Mouse (Mus musculus): ENCODE data around the gene Hspbap1.

Gene Hspbap1

DNA sequence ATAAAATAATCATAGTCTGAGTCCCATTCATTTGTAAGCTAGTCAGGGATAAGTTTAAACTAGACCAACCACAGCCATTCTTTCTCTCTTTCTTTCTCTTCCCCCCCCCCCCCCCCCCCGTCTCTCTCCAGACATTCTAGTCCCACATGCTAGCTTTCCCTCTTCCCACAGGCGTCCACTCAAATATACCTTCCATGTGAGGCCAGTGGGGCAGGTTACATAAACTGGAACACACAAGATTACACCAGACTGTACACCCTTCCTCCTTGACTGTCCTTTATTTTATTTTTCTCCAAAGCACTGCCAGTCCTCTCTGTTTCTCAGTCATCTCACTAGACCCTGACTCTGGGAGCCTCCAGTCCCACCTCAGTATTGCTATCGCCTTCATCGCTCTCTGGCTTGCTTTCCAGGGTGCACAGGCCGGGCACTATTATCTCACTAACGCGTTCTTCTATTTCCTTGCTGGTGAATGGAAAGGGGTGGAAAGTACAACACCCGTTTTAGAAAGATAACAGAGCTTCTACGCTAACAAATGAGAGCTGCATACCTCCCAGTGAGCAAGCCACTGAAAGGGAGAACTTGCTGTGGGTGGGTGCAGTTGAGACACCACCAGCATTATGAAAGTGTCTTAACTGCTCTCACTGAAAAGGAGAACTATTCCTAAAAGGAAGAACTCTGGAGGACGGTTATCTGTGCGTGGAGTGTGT lies 6.4 kb upstream of the Hspbap1 start:
- no peak for DNase-seq (ENCODE audit: low spot score)

DNA sequence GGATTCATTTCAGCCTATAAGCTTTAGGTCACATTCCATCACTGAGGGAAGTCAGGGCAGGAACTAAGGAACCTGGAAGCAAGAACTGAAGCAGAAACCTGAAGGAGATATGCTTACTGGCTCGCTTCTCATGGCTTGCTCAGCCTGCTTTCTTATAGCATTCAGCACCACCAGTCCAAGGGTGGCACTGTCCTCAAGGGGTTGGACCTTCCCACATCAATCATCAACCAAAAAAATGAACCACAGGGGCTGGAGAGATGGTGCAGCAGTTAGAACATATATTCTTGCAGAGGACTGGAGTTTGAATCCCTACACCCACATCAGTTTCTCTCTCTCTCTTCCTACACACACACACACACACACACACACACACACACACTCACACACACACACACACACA lies 5.2 kb upstream of the Hspbap1 start:
- no peak for DNase-seq (ENCODE audit: low spot score)

GRCm38 (mm10) chr16:35765449-35765848 lies 4.7 kb upstream of the Hspbap1 start:
- DNase-seq (ENCODE audit: low spot score): no peak

DNA sequence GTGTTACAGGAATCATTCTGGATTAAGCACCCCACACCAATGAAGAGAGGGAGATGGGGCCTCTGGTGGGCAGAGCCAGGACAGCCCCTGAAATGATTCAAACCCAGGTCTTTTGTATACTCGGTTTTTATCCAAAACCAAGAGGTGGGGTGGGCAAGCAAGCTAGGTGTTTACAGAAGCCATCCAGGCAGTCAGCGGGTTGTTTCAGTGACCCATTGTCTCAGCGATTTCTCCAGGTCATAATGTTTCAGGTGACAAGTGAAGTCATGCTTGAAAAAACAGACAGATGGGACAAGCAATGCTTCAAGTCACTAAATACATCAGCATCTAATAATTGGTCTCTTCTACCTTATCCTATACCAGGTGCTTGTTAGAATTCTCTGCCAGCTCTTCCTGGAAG lies 3.8 kb upstream of the Hspbap1 start:
- no peak for DNase-seq (ENCODE audit: low spot score)

- no peak for DNase-seq (ENCODE audit: low spot score)
These were observed 1.7 kb upstream of the Hspbap1 start for GRCm38 (mm10) chr16:35768469-35768784.

- peak; percentile 67 for DNase-seq (ENCODE audit: low spot score)
These were observed 1.2 kb upstream of the Hspbap1 start, which contains the start of gene Dirc2 for GRCm38 (mm10) chr16:35768785-35769642. Gene Dirc2 (minus strand): TSS chr16:35769356.

DNA sequence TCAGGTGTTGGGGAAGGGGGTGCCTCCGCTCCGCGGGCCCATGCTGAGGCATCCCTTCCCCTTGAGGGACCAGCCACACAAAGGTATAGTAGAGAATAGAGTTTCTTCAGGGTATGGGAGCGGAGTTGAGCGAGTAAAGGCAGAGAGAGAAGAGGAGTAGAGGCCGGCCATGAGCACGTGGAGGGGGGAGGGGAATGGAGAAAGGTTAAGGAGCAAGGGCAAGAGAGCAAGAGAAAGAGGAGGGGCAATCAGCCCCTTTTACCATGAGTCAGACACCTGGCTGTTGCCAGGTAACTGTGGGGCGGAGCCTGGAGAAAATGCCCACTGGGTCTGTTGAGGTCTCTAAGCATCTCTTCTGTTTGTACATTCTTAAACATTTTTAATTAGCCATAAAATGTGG lies 966 bp downstream of the Hspbap1 start:
- no peak for DNase-seq (ENCODE audit: low spot score)

DNA sequence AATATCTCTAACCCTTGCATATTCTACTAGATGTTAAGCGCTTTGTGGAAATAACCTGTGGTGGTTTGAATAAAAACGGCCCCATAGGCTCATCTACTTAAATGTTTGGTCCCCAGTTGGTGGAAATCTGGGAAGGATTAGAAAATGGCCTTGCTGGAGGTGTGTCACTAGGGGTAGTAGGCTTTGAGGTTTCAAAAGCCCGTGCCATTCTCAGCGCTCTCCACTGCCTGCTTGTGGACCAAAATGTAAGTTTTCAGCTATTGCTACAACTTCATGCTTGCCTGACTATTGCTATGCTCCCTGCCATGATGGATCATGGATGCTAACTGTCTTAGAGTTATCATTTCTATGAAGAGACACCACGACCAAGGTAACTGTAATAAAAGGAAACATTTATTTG lies 1.4 kb downstream of the Hspbap1 start:
- DNase-seq (ENCODE audit: low spot score): no peak

DNA sequence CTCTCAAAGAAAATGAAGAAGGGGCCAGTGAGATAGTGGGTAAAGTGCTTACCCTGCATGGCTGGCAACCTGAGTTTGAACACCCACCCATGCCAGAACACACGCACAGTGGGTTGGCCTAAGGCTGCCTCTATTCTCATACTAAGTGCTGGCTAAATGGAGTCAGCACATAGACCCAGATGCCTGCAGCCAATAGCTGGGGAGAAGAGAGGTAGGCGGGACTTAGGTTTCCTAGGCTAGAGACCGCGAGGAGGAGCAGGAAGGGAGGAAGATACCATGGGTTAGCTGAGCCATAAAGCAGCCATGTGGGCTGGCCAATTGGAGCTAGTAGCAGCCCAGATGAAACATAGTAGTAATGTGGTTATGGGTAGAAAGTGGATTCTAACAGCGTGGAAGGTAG lies 2.4 kb downstream of the Hspbap1 start:
- no peak for DNase-seq (ENCODE audit: low spot score)

- DNase-seq (ENCODE audit: low spot score): no peak
These were observed 5.7 kb downstream of the Hspbap1 start for GRCm38 (mm10) chr16:35775835-35776234.

- no peak for DNase-seq (ENCODE audit: low spot score)
These were observed 6.6 kb downstream of the Hspbap1 start for GRCm38 (mm10) chr16:35776737-35777136.

GRCm38 (mm10) chr16:35777768-35778167 lies 7.6 kb downstream of the Hspbap1 start:
- DNase-seq (ENCODE audit: low spot score): no peak

- DNase-seq (ENCODE audit: low spot score): no peak
These were observed 9.5 kb downstream of the Hspbap1 start for GRCm38 (mm10) chr16:35779681-35780080.

DNA sequence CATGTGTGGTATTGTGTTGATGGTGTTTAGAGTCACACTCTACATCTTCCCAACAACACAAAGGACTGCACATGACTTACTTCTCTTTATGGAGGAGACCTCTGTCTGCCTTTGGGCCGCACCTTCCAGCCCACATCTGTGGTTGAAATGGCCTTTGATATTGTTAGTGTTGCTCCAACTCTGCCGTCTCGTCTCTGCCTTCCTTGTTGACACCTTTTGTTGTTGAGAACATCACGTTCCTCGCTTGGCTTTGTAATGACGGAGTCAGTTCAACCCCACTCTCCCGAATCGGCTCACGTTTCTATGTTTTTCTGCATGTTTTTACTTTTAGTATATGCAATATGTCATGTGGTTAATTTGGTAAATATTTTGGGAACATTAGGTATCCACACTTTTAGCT lies 10.9 kb downstream of the Hspbap1 start:
- no peak for DNase-seq (ENCODE audit: low spot score)

GRCm38 (mm10) chr16:35781651-35782050 lies 11.5 kb downstream of the Hspbap1 start:
- no peak for DNase-seq (ENCODE audit: low spot score)

GRCm38 (mm10) chr16:35782451-35783206 lies 12.5 kb downstream of the Hspbap1 start:
- no peak for DNase-seq (ENCODE audit: low spot score)

GRCm38 (mm10) chr16:35783207-35783573 lies 13.0 kb downstream of the Hspbap1 start:
- DNase-seq (ENCODE audit: low spot score): no peak

- DNase-seq (ENCODE audit: low spot score): no peak
These were observed 14.1 kb downstream of the Hspbap1 start for GRCm38 (mm10) chr16:35784134-35784725.

GRCm38 (mm10) chr16:35787163-35787562 lies 17.0 kb downstream of the Hspbap1 start:
- no peak for DNase-seq (ENCODE audit: low spot score)

DNA sequence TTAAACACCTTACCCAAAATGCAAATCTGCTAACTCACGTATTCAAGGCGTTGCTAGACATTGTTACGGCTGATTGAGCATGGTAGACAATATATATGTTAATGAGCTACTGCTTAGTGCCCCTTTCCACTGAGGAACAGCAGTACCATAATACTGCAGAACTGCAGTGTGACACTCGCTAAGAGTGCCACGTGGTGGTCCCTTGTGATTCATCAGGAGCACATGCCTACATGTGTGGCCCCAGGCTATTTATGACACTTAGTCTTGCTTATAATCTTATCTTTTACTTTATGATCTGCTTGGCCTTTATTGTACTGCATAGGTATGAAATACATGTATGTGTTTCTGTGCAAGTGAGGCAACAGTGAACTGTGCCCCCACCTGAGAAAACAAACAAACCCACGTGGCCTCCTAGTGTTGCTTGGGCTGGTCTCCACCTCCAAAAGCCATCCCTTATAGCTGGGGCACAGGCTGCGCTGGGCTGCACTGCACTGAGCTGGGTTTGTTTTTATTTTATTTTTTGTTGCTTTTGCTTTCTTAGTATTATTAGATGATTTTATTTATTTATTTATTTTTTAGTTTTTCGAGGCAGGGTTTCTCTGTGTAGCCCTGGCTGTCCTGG lies 17.5 kb downstream of the Hspbap1 start:
- no peak for DNase-seq (ENCODE audit: low spot score)

- no peak for DNase-seq (ENCODE audit: low spot score)
These were observed 18.2 kb downstream of the Hspbap1 start for GRCm38 (mm10) chr16:35788330-35788729.

DNA sequence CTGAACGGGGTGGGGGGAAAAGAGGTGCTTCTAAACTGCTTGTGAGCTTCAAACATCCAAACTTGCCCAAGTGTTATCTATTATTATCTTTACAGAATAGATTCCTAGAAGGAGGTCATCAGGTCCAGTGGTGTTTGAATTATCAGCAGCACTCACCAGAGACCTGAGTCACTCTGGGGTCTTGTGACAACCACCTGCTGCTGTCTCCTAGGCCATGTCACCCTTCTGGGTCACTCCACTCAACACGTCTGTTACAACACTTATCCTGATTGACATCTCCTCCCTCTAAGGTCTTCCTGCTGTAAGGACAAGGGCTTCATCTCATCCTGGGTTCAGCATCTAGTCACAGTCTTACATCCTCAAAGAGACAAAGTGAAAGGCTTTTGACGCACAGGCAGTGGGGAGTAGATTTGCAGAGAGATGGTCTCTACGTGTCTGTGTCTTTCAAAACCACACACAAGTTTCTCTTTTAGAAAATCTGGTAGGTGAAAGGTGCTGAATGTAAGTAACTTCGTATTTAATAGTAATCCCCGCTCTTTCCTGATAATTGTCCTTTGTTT lies 21.9 kb downstream of the Hspbap1 start:
- no peak for DNase-seq (ENCODE audit: low spot score)

Measured in left cerebral cortex, adult 11 months (tissue).